Mouse (Mus musculus) myocyte (in vitro differentiated cells): ENCODE measurements at regions not wholly inside any gene's neighbourhood (a gene's known extent, or its start where the extent isn't known, plus 50 kb on each side); places are given as distances from the start of the nearest gene placed in this dataset.

Experiments used
- E2F4 ChIP-seq: IDR thresholded peaks from one replicate; pipeline ENCODE4 v1.6.1; 2011; ENCODE audit warnings: mild to moderate bottlenecking, control low read depth, moderate library complexity; ENCODE audit not compliant: insufficient read depth
- MAX ChIP-seq: IDR thresholded peaks from one replicate; pipeline ENCODE4 v1.6.1; 2011; ENCODE audit warnings: low read depth, mild to moderate bottlenecking, control low read depth
- POLR2A ChIP-seq: IDR thresholded peaks from one replicate; pipeline ENCODE4 v1.6.1; 2011; ENCODE audit warnings: low read depth, mild to moderate bottlenecking, control low read depth, moderate library complexity; ENCODE audit not compliant: insufficient read length
- POLR2AphosphoS2 ChIP-seq: IDR thresholded peaks from one replicate; pipeline ENCODE4 v1.6.1; 2011; ENCODE audit warnings: low read depth, control low read depth; ENCODE audit not compliant: insufficient read length
- SRF ChIP-seq: IDR thresholded peaks from one replicate; pipeline ENCODE4 v1.6.1; 2011; ENCODE audit warnings: low read depth; ENCODE audit not compliant: control insufficient read depth, insufficient read length
- TCF12 ChIP-seq: IDR thresholded peaks from one replicate; pipeline ENCODE4 v1.6.1; 2011; ENCODE audit warnings: mild to moderate bottlenecking, control low read depth; ENCODE audit not compliant: poor library complexity, insufficient read depth, severe bottlenecking
- USF1 ChIP-seq: IDR thresholded peaks from one replicate; pipeline ENCODE4 v1.6.1; 2011; ENCODE audit warnings: low read depth, mild to moderate bottlenecking, control low read depth, moderate library complexity

DNA sequence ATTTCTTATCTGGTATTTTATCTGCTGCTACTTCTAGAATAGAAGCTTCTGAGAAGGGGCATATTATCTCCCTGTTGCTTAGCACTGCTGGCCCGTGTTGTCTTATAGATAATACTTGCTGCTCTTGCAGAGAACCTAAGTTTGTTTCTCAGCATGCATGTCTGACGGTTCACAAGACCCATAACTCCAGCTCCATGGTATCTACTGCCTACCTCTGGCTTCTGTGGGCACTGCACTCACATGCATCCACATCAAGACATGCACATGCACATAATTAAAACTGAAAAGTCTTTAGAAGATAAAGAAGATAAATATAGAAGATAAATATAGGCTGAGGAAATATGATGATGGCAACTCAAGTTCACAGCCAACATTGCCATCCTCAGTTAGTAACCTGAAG, 667.8 kb upstream of the Tmem132c start:
- TF ChIP-seq POLR2A = no peak
- TF ChIP-seq POLR2AphosphoS2 = no peak
- no peak for TF ChIP-seq USF1
- TF ChIP-seq MAX = no peak
- no peak for TF ChIP-seq SRF
- no peak for TF ChIP-seq E2F4
- no peak for TF ChIP-seq TCF12
